Mouse (Mus musculus) CH12.LX (cell line): ENCODE results near the gene Eps8l3.

ENCODE experiments used
- CTCF ChIP-seq, 2 experiments: IDR thresholded peaks in 1 of 2; conservative IDR thresholded peaks in 1 of 2; 2 replicates each; pipeline ENCODE4 v1.5.1; 2011 to 2012; ENCODE audit warnings: low read depth in 2 of 2, low read length in 2 of 2, improper control_type of control experiment in 1 of 2, inconsistent platforms in 1 of 2, mild to moderate bottlenecking in 1 of 2, moderate library complexity in 1 of 2
- EP300 ChIP-seq: IDR thresholded peaks from 2 replicates; pipeline ENCODE4 v1.6.1; 2011; ENCODE audit warnings: low read length, improper control_type of control experiment

DNA sequence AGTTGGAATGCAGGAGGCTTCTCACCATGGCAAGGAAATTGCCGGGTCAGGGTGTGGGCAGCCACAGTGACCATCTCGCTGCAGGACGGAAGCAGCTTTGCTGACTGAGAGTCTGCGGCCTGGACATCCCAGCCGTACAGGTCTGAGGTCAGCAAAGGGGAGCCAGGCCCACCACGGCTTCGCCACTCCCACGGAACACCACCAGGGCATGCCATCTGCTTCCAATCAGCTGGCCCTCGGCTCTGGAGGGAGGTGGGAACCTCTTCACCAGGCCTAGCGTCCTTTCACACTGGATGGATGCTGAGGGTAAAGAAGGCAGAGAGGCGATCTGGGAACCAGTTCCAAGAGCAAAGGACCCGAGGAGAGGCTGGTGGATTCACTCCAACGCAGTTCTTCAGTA lies 21.7 kb upstream of the Eps8l3 start:
- TF ChIP-seq CTCF (conservative IDR thresholded peaks at IDR 0.05 in 1 of 2, IDR thresholded peaks at IDR 0.05 in 1 of 2; ENCODE audit: low read depth in 2 of 2, low read length in 2 of 2): no peak
- no peak for TF ChIP-seq EP300
